Mouse (Mus musculus) G1E-ER4 (cell line): Measurements from ENCODE around the gene Rptor. TPM values are rescaled to one million over a fixed set of nuclear protein-coding genes. Genes with fewer than 3 reads are reported as not detected.

ENCODE experiments used
- GATA1 ChIP-seq: IDR thresholded peaks from one replicate; pipeline ENCODE4 v1.8.0; 2012; ENCODE audit warnings: low read length, inconsistent platforms
- polyA plus RNA-seq: library from polyadenylated mRNA; stranded (reverse); fragments of >175 nt; gene quantifications from 2 replicates; pipeline ENCODE4 v1.2.3, GENCODE M21; 2012

Gene Rptor
- polyA plus RNA-seq, 1 experiment: 69.4 TPM

DNA sequence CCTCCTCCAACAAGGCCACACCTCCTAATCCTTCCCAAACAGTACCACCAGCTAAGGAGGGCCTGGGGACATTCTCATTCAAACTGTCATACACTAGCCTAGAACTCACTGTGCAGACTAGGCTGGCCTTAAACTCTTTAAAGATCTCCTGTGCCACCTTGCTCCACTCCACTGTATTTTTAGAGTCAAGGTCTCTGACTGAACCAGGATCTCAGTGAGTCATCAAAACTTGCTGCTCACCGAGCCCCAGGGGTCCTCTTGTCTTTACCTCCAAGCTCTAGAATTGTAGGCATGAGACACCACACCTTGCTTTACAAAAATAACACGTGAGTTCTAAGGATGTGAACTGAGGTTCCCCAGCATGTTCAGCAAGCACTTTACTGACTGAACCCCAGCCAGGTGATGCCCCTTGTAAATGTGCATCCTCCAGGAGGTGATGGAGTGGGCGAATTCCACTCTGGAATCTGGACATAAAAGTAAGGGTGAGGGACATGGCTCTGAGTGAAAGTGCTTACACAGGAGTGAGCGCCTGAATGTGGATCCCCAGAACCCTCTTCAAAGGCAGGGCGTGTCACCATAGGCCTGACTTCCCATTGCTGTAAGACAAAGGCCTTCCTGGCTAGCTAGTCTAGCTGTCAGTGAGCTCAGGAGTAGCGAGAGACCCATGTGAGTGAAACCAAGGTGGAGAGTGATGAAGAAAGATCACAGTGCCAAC, 89.6 kb downstream of the Rptor start:
- TF ChIP-seq GATA1: no peak

DNA sequence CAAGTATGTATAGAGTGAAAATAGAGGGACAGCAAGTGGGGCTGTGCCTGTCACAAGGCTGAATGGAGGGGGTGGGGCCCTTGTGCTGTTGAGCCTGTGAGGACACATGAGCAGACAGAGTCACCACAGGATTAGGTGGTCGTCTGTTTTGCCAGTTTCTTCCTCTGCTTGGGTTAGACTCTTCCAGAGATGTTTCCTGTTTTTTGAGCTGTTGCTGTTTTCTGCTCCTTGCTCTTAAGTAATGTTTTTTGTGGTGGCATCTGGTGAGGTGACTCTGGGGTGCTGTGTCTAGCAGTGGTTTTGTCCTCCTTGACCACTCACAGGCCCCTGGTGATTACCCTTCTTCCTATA, 90.2 kb downstream of the Rptor start:
- TF ChIP-seq GATA1: no peak

GRCm38 (mm10) chr11:119694146-119694860, 91.6 kb downstream of the Rptor start:
- TF ChIP-seq GATA1: no peak

DNA sequence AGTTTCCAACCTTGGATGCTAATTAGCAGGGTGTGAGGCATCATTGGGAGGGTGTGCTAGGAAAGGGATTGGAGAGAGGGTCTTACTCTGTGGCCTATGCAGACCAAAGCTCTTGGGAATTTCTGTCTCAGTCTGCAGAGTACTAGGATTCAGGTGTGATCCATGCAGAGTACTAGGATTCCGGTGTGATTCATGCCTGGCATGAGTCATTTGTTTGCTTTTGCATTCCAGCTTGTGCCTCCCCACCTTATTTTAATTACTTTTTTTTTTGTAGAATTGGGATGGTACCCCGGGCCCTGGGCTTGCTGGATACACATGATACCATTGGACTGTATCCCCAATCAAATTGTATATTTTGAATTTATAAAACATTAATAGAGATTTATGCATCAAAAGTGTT, 93.7 kb downstream of the Rptor start:
- no peak for TF ChIP-seq GATA1

DNA sequence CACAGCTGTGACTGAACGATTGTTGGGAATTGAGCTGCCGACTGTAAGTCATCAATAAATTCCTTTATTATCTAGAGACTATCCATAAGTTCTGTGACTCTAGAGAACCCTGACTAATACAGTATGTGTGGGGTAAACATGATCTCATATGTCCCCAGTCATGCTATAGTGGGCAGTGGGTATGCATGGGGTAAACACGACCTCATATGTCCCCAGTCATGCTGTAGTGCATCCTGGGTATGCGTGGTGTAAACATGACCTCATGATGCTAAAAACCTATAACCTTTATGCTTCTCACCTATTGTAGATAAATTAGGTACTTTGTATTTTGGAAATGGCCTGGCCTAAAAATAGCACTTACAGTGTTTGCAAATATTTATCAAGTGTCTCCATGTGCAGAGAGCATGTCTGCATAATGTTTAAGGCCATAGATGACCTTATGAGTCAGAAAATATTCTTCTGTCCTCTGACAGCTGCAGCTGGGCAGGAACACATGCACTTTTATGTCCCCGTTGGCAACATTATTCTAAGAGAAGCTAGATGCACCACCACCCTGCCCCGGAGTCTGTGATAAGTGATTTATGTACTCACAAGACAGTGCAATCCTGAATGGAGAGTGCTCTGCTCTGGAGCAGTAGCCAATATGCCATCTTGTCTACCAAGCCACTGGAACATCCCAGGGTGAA, 102.8 kb downstream of the Rptor start:
- TF ChIP-seq GATA1: no peak

GRCm38 (mm10) chr11:119707259-119707658, 104.6 kb downstream of the Rptor start:
- no peak for TF ChIP-seq GATA1

GRCm38 (mm10) chr11:119709239-119709638, 106.5 kb downstream of the Rptor start:
- TF ChIP-seq GATA1: no peak

DNA sequence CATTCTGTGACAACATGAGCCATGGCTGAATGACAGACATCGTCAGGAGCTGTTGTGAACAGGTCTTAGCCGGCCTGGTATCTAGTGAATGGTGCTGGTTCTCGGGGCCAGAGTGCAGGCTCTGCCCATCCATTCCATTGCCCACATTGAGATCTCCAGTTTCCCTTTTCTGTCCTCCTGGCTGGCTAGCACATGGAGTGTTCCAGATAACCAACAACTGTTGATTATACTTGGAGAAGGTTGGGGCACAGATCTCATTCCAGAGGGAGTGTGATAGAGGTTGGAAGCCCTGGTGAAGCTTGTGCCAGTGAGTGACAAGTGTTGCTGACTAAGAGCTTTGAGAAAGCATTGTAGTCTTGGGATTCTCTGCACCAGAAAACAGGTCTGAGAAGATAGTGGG, 107.6 kb downstream of the Rptor start:
- no peak for TF ChIP-seq GATA1

DNA sequence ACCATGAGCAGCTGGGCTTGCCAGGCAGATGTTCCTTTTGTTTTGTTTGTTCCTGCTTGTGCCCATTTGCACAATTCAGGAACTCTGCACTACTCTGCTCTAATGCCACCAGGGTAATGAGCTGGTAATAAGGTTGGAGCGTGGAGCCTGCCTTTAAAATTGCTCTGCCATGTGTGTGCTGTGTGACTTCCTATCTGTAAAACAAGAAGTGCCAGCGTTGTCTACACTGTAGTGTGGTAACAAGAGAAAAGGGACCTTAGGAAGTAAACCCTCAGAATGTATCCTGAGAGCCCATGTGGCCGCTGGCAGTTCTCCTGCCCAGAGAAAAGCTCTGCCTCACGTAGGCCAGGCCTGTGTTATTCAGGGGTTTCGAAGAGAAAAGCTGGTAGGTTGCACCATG, 108.1 kb downstream of the Rptor start:
- no peak for TF ChIP-seq GATA1

DNA sequence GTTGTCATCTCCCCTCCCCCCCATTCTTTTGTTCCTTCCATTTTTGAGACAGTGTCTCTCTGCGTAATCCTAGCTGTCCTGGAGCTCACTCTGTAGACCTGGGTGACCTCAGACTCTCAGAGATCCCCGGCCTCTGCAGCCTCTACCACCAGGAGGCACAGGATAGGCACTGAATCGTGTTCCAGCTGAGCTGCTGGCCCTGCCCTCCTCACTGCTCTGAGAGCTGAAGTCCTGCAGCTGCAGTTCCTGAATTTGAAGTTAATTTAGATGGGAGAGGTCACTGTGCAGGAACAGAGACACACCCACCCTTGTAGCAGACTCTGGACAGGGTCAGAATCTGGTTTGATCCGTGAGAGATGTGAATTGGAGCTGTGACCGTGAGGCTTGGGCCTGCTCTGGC, 112.7 kb downstream of the Rptor start:
- TF ChIP-seq GATA1: no peak

- TF ChIP-seq GATA1: no peak
Measured at GRCm38 (mm10) chr11:119715841-119716596, 113.3 kb downstream of the Rptor start.

- TF ChIP-seq GATA1: no peak
Measured at GRCm38 (mm10) chr11:119718115-119718514, 115.4 kb downstream of the Rptor start.

DNA sequence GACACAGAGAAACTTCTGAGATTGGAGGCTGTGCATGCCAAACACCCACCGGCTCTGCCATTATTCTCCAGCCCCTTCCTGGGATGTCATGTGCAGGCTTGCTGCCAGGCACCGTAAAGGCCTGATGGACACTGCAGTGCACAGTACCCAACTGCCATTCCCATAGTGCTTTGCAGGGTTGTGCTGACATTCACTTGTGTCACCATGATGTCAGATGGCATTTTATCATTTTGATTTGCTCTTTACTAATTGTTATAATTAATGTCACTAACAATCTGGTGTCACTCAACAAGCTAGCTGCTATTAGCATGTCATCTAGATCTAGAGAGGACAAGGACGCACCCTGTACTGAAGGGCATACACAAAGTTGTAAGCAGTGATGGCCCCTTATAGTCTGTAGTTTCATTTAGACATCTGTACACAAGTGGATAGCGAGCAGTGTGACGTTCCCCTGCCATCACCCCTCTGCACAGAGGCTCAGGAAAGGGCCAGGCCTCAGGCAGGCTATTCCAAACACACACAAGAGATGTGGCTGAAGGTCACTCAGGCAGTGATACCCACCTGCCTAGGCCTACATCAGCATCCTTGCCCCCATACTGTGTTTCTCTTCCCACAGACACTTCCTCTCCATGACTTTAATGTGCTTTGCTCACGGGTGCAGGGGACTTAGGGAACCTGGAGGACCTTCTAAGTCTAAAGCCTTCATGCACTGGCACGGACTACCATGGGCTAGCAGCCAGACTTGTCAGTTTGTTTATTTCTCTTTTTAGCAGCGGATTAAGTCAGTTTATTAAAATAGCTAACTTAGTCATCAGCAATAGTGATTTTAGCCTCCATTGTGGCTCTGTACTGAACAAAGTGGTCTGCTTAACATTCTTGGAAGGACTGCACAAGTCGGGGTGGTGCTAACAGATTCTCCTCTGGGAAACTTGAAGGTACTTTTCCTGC, 117.7 kb downstream of the Rptor start:
- no peak for TF ChIP-seq GATA1

DNA sequence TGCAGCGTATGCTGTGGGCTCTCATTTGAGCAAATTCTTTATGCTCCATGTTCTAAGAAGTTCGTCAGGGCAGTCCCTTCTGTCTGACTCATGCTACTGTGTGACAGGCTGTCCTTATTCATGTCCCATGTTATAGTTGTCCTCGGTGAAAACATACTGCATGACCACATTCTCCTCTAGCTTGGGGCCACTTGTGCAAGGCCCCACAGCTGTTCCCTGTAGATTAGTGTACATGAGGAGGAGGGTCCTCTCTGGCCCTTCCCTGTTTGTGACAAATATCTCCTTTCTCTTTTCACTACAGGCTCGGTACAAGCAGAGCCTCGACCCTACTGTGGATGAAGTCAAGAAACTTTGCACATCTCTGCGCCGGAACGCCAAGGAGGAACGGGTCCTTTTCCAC, 122.0 kb downstream of the Rptor start:
- TF ChIP-seq GATA1: no peak

GRCm38 (mm10) chr11:119731382-119731781, 128.7 kb downstream of the Rptor start:
- TF ChIP-seq GATA1: no peak

GRCm38 (mm10) chr11:119732362-119732761, 129.7 kb downstream of the Rptor start:
- TF ChIP-seq GATA1: no peak
